Mouse (Mus musculus) adrenal gland, postnatal 36 days (tissue): ENCODE measurements at regions not wholly inside any gene's neighbourhood (a gene's known extent, or its start where the extent isn't known, plus 50 kb on each side); places are given as distances from the start of the nearest gene placed in this dataset.

Experiments
- DNase-seq, 2 experiments: peaks; one replicate each; pipeline ENCODE4 v3.0.0; 2021; ENCODE audit warnings: mixed read lengths in 1 of 2

DNA sequence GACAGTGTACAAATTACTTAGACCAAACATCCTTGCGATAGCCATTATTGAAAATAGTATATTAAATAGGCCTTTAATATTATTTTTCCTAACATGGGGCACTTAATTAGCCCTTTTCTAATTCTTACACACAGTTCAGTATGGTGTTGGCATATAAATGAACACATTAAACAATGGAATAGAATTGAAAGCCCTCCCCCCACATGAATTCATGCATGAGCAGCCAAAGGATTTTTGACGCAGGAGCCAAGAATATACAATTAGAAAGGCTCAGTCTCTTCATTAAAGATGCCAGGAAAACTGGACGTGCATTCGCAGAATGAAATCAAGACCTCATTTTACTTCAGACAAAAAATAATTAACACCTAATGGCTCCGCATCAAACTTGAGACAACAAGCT, 172.9 kb upstream of the Phactr1 start:
- DNase-seq, result no peak

DNA sequence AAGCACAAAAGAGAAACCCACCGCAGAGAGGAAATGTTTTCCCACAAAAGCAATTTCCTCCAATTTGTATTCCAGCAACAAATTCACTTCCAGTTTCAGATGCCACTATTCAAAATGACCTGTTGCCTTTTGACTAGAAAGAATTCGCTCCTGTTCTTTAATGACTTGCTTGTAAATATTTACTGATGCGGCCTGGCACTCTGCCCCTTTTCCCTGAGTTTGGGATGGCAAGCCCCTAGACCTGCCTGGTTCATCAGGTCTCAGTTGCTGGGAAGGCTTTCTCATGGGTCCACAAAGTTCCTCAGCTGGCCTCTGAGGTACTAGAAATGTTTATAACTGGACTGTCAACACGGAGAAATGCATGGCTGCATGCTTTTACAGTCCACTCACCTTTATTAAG, 161.7 kb upstream of the Phactr1 start:
- DNase-seq, result no peak

DNA sequence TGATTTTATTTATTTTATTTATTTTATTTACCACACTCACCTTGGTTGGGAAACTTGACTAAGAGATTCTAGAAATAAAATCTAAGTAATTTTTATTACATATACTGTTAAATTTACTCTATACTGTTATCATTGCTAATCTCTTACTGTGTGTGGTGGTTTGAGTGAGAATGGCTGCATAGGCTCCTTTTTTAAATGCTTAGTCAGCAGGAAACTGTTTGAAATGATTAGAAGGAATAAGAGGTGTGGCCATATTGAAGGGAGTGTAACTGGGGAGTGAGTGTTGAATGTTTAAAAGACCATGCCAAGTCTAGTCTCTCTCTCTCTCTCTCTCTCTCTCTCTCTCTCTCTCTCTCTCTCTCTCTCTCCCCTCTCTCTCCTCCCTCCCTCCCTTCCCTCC, 157.9 kb upstream of the Phactr1 start:
- DNase-seq, result no peak

DNA sequence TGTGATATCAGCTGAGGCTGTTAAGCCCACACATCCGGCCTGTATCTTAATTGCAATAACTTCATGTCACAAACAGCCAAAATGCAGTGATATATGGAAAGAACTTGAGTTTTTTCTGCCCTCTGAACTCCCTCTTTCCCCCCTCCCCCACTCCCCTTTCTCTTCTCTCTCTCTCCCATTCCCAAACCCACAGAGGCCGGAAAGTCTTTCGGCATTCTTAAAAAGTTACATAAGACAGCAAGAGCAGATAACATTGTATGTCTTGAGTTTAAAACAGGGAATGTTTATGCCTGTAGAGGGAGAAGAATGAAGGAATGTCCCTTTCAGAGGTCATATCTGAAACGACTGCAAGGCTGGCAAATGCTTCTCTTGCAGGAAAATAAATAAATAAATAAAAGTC, 154.3 kb upstream of the Phactr1 start:
- no peak for DNase-seq

DNA sequence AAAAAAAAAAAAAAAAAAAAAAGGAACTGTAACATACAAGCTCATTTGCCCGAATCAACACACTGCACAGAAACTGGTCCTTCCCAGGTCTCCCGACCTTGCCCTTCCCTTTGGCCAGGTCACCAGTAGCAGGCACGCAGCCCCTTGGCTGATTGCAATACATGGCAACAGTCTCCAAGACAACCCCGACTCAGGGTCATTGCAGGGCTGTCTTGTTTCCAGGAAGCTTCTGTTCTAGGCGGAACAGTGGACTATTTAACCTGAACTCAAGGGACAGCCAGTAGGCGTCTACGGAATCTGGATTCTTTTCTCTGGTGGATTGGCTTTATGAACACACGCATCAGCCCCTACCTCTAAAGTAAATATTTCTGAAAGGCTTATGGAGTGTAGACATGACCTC, 153.5 kb upstream of the Phactr1 start:
- peak; percentile 69 to 76 for DNase-seq

DNA sequence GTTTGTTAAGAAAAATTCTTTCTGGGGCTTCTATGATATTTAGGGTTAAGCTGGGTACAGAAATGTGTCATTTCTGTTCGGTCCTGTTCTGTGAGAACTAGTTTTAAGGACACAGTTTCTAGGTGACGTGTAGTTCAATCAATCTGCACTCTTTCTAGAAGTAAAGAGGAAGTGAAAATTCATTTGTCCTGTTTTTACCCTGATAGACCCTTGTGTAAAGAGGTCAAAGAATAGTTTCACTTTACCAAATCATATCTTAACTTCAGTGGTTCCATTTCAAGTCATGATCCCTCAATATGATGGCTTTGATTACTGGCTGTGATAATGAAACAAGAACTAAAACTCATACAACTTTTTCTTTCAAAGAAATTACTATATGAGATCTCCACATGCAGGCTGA, 152.3 kb upstream of the Phactr1 start:
- DNase-seq, result no peak

DNA sequence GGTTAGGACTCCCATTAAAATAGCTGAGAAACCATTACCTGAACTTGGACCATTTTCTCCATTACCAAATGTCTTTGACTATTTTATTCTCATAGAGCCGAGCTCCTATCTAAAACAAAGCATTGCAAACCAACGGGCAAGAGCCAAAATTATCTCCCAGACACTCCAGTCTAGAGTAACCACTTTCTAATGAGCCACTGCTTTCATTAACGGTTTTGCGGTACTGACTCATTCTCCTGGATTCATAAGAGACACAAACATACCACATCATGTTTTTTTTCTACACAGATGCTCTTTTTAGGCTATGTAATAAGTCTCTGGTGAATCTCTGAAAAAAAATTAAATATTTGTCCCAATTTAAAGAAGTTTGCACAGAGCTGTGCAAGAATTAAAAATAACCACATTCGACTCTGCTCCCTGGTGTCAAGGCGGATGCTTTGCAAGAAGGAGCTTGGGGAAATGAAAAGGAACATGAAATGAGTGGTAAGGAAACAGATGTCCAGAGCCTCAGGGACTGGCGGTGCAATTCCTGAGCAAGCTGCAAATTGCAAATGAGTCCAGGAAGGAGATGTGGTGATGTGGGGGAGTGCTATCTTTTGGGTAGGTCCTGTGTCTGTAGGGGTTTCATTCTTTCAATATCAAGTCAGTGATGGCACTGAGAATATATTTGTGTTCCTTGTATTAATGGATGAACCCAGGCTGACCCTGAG, 143.8 kb upstream of the Phactr1 start:
- peak in 1 of 2 experiments; percentile 0 for DNase-seq

- DNase-seq, result no peak
Observed at GRCm38 (mm10) chr13:42538046-42538445, 142.4 kb upstream of the Phactr1 start.

DNA sequence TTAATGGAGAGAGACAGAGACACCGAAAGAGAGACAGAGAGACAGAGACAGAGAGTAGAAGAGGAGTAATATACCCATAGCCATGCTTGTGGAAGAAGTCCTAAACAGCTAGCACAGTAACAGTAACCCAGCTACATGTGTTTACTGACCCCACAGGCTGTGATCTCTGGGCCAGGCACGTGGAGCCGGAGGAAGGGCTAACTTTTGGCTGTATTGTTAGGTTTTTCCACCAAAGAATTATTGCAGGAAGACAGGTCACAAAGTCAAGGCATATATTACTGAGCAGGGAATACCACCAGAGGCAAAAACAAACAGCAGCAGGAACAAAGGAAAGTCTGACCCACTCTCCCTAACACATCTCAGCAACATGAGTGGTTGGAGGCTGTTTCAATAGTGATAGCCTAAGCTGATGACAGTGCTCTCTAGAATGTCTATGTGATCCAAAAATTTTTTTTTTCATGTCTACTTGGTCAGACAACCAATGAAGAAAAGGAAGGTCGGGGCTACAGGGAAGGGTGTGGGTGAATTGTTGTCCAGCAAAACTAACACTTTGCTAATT, 135.8 kb upstream of the Phactr1 start:
- no peak for DNase-seq

DNA sequence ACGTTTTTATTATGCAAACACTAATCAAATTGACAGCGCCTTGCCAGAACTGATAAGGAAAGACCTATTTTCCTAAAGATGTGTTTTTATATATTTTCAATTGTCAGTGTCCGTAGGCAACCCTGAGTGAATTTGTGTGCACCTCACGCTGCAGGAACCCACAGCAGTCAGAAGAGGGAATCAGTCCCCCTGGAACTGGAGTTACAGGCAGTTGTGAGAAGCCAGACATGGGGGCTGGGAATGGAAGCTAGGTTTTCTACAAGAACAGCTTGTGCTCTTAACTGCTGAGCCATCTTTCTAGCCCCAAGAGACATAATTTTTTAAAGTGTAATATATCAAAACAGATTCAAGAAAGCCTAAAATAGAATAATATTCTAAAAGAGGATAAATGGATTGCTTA, 134.0 kb upstream of the Phactr1 start:
- no peak for DNase-seq

DNA sequence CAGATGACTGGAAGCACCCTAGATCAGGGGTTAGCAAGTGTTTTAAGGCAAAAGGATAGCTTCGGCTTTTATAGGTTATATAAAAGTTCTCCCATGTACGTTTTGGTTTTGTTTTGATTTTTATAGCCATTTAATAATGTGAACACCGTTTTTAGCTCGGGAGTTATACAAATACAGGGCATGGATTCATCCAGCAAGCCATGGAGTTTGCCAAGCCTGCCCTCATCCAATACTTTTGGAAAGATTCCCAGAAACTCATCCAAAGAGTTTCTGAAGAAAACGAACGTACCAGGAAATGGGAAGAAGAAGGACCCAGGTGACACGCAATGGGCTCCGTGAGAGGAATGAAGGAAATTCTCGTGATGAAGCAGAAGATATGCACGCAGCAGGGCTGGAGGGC, 133.6 kb upstream of the Phactr1 start:
- no peak for DNase-seq

DNA sequence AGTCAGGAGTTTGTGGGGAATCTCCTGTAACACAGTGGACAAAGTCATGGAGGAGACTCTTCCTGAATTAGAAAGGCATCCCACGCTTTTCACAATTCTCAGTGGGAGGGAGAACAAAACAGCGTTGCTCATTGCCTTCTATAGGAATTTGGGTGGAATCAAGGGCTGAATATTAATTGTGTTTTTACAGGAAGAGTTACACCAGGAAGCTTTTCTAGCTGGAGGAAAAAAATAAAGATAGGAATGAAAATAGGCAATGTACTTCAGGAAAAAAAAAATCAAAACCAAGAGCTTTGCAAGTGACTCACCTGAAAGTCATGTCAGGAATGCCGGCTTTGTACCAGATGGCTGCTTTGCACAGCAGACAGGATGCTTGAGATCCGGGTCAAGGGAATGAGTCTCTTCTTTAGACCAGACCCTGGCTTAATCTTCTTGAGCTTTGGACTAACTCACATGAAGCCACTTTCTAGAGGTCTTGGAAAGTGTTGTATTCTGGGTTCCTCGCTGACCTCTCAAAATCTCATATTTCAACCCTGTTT, 131.3 kb upstream of the Phactr1 start:
- peak; percentile 20 to 21 for DNase-seq

GRCm38 (mm10) chr13:42554961-42555360, 125.5 kb upstream of the Phactr1 start:
- no peak for DNase-seq

DNA sequence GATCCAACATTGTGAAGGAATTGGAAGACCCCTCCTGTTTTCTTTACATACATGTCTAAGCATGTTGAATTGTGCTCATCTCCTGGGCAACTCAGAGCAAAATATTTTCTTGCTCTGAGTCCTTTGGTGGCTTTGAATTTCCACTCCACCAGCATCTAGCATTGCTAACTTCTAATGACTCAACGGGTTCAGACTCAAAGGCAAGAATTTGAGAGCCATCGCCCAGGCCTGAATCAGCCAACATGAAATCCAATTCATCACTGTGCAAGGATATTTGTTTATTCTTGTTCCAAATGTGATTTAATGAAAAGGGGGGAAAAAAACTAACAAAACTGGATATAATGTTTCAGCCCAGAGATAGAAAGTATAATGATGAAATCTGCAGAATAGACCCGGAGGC, 121.9 kb upstream of the Phactr1 start:
- peak in 1 of 2 experiments; percentile 1 for DNase-seq

GRCm38 (mm10) chr13:42561446-42561845, 119.0 kb upstream of the Phactr1 start:
- DNase-seq, result no peak

GRCm38 (mm10) chr13:42565291-42566058, 114.9 kb upstream of the Phactr1 start:
- DNase-seq, result peak in 1 of 2 experiments; percentile 22

DNA sequence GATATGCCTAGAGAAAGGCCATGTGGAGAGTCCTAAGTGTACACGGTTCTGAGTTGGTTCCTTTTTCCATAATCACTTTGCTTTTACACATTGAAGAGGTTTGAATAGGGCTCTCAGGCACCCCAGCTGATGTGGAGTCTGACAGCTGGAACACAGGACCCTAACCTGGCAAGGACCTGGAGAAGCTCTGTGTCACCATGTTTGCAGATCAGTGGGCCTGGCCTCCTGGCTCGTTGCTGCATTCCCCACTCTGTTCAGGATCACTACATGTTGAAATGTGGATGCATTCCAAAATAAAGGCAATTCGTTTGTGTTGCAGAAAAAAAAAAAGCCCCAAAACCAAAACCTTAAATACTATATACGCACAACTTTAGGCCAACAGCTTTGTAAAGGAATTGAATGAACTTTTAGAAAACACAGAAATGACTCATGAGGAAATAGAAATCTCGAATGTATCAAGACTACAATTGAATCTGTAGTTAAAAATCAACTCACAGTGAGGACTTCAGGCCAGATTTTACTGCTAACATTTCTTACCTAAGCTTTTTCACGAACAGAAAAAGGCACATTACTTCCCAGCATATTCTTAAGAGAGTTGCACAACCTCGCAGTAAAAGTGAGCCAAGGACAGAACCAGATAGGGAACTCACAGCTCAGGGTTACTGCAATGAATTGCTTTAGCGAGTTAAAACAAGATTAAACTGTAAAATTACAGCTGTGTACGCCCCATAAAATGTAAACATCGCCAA, 109.6 kb upstream of the Phactr1 start:
- peak in 1 of 2 experiments; percentile 19 for DNase-seq

- no peak for DNase-seq
Observed at GRCm38 (mm10) chr13:42574189-42574588, 106.2 kb upstream of the Phactr1 start.

- DNase-seq, result peak; percentile 79 to 81
Observed at GRCm38 (mm10) chr13:42575725-42576426, 104.5 kb upstream of the Phactr1 start.

DNA sequence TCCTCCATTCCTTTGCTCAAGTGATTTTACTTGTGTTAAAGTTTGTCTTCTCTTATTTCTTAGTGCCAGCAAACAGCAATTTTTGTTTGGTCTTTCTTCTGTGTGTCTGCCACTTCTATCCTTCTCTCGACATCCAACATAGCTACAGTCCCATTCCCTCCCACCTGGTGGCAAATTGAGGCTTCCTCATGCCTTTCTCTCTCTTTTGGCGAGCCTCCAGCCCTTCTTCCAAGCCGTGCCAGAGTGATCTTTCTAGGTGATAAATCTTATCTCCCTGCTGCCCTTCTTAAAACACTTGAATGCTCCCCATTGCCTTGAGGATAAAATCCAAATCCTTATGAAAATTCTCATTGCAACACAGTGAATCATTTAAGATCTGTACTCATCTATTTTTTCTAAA, 101.0 kb upstream of the Phactr1 start:
- DNase-seq, result no peak

DNA sequence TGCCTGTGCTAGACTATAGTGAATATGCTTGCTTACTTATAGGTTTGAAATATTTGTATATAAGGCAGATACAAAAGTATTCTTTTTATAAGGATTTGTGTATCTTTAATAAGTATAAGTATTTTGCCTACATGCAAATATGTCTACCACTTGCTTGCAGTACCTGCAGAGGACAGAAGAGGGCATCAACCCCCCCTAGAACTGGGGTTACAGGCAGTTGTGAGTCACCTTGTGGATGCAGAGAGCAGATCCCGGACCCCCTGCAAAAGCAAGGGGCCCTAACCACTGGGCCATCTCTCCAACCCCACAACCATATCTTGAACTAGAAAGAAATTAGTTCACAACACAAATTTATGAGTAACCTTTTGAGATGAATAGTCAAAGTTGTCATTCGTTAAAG, 91.3 kb upstream of the Phactr1 start:
- no peak for DNase-seq

DNA sequence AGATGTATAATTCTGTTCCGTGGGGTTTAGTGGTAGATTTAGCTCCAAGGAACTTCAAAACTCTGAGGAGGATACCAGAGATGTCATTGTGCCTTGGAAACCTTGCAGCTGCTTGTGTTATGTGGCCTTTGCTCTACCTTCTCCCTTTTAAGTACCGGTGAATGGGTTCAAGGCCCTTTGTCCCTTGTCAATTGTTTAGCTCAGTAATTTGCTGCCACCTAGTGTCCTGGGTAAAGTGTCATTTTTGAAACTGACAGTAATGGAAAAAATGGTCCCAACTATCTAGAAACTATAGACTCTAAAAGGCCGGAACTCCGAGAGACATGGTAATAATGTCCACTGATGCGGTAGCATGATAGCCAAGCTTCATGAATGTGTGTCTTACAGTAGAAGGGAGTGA, 90.8 kb upstream of the Phactr1 start:
- DNase-seq, result peak in 1 of 2 experiments; percentile 14
